Mouse (Mus musculus) embryonic facial prominence, embryonic 10.5 days (tissue): Measurements from ENCODE around the gene Sowahd. TPM values are rescaled to one million over a fixed set of nuclear protein-coding genes. Genes with fewer than 3 reads are reported as not detected.

ENCODE experiments used
- DNase-seq: peaks from one replicate; pipeline ENCODE4 v3.0.0-alpha.2; 2017; ENCODE audit warnings: low spot score
- H3K27ac ChIP-seq: fragments of 300-500 bp; sonication (generic); replicated peaks from 2 replicates; pipeline ENCODE4 v1.5.1; 2016; ENCODE audit warnings: mild to moderate bottlenecking
- H3K27me3 ChIP-seq: fragments of 300-500 bp; sonication (generic); replicated peaks from 2 replicates; pipeline ENCODE4 v1.6.1; 2016; ENCODE audit warnings: low read depth, mild to moderate bottlenecking; ENCODE audit not compliant: poor library complexity, severe bottlenecking
- H3K36me3 ChIP-seq: fragments of 300-500 bp; sonication (generic); replicated peaks from 2 replicates; pipeline ENCODE4 v1.6.1; 2016; ENCODE audit warnings: mild to moderate bottlenecking, moderate library complexity
- H3K4me1 ChIP-seq: fragments of 300-500 bp; sonication (generic); 2 replicates; pipeline ENCODE4 v1.6.1; 2016
- H3K4me3 ChIP-seq: fragments of 300-500 bp; sonication (generic); 2 replicates; pipeline ENCODE4 v1.5.1; 2016; ENCODE audit warnings: mild to moderate bottlenecking, moderate library complexity
- H3K9me3 ChIP-seq: fragments of 300-500 bp; sonication (generic); 2 replicates; pipeline ENCODE4 v1.6.1; 2016; ENCODE audit warnings: mild to moderate bottlenecking
- WGBS: fragments of 180-500 bp; shearing (Covaris S2); methylation state at CpG from one replicate; pipeline ENCODE4 v1.1.7; 2016; 5-methylcytosine and 5-hydroxymethylcytosine counted together
- polyA plus RNA-seq: library from polyadenylated mRNA; unstranded; fragments of >200 nt; fragmentation: Nextera tagmentation; extraction: Ambion mirVana; gene quantifications from 2 replicates; pipeline ENCODE4 v1.2.1, GENCODE M21; 2016

Sowahd gene
- polyA plus RNA-seq: not detected in 2 replicates

DNA sequence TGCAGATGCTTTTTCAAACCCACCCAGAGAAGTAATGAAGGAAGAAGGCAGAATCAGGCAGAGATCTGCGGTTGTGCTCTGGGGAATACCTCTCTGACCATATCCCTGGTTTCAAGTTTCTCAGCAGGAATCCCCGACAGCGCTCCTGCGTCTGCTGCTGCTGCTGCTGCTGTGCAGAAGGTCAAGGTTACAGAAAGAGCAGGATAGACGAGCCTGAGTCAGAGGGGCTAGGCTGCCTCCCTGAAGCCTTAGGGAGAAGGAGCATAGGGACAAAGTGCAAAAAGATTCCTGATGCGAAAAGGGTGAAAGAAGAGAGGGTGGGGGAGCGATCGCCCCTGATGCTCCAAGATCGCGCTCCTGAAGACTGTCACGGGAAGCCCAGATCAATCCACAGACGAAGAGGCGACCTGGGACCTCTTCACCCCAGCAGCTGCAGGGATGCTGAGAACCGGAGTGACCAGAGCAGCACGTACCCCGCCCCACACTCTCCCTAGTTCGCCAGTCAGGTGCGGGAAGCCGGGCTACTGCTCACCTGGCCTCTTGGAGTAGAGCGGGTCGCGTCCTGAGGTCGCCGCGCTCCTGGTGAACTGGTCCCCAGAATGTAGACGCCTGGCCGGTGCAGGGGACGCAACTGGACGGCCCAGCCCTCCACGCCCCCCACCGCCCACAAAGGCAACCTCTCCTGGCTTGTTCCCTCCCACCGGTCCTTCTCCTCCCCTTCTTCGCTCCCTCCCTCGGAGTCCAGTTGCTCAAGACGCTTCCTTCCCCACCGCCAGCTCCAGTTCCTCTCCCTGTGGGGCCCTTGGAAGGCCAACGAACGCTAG, at the start of gene Sowahd:
Gene Sowahd, plus strand, starts transcription at position 780 of the 824 bp plus-strand sequence.
- peak; percentile 39 for DNase-seq
- 14% methylated on average over 38 of the region's 38 CpGs for WGBS

DNA sequence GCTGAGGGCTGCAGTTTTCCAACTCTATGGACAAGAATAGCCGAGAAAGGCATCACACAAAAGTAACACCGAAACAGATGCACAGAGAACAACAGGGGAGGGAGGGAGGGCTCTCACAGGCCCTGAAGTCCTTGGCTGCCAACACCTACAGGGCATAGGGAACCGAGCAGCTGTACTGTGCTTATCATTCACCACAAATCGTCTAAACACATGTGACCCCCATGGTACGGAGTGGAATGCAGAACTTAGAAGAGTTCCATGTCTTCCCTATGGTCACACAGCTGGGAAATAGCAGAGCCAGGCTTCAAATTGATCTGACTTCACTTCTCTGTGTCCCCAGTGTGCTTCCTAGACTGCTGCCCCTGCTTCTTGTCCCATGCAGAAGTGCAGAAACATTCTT, 34.8 kb upstream of the Sowahd start:
- H3K4me3 ChIP-seq: no peak overlapping the region
- 75% methylated on average over 5 of the region's 5 CpGs for WGBS
- no peaks in the 10 kb centered on the region for H3K9me3 ChIP-seq
- no peaks in the 10 kb centered on the region for H3K4me1 ChIP-seq
- H3K36me3 ChIP-seq: no peaks in the 10 kb centered on the region
- H3K27me3 ChIP-seq: no peaks in the 10 kb centered on the region
- DNase-seq: no peak
- no peak overlapping the region for H3K27ac ChIP-seq

More for the DNA sequence above, at the start of gene Sowahd:
- Histone ChIP-seq H3K4me3 (peak within 1 kb of the TSS; percentile 51), H3K27me3 (peaks cover 87% of the 10 kb centered on the region), H3K27ac (no peak within 1 kb of the TSS), H3K9me3 (0 out of 2 replicates have a peak, but pooled peaks cover 3% of the 10 kb centered on the region), H3K36me3 (no peaks in the 10 kb centered on the region), H3K4me1 (peaks cover 16% of the 10 kb centered on the region)

DNA sequence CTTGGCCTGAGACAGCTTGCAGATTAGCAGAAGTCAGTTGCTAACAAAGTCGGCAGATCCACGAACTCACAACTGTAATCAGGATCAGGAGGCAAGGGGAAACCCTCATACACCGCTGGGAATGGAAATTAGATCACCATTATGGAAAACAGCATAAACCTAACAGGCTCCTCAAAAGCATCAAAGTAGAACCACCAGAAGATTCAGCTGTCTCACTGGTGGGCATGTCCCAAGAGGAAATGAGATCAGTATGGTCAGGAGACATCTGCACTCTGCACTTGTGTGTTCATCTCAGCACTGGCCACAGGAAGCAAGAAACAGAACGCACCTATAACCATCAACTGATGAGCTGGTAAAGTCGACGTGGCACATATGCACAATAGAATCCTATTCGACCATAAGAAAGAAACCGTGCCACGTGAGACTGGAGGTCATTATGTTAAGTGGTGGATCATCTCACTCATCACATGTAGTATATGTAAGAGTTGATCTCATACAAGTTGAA, 30.4 kb upstream of the Sowahd start:
- Histone ChIP-seq H3K27ac (no peak overlapping the region), H3K9me3 (no peaks in the 10 kb centered on the region), H3K27me3 (no peaks in the 10 kb centered on the region), H3K36me3 (no peaks in the 10 kb centered on the region), H3K4me1 (no peaks in the 10 kb centered on the region), H3K4me3 (no peak overlapping the region)
- DNase-seq: no peak
- WGBS: 90% methylated on average over 9 of the region's 9 CpGs

GRCm38 (mm10) chrX:37019045-37019444, 29.6 kb upstream of the Sowahd start:
- 60% methylated on average over 3 of the region's 3 CpGs for WGBS

DNA sequence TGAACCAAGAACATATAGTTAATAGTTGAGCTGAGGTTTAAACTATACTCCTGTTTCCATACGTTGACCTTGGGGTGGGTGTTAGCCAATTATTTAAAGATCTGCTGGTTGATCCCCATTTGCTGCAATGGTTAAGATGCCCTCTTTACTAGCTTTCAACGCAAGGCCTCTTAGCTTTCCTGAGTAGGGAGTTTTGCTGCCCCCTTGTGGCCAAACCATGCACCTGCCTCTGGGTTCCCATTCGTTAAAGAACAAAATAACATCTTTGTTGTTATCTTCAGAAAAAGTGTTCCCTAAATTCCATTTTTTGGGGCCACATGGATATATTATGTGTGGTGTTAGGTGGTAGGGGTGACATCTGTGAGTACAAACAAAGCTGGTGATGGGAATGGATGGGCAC, 26.0 kb upstream of the Sowahd start:
- no peaks in the 10 kb centered on the region for H3K4me1 ChIP-seq
- H3K9me3 ChIP-seq: no peaks in the 10 kb centered on the region
- H3K4me3 ChIP-seq: no peak overlapping the region
- peak; percentile 60 for DNase-seq
- no peak overlapping the region for H3K27ac ChIP-seq
- WGBS: 18% methylated on average over 3 of the region's 3 CpGs
- H3K36me3 ChIP-seq: no peaks in the 10 kb centered on the region
- no peaks in the 10 kb centered on the region for H3K27me3 ChIP-seq

More at GRCm38 (mm10) chrX:37019045-37019444, 29.6 kb upstream of the Sowahd start:
- Histone ChIP-seq H3K27me3 (no peaks in the 10 kb centered on the region), H3K9me3 (no peaks in the 10 kb centered on the region), H3K4me1 (no peaks in the 10 kb centered on the region), H3K36me3 (no peaks in the 10 kb centered on the region), H3K4me3 (no peak overlapping the region), H3K27ac (no peak overlapping the region)
- no peak for DNase-seq

DNA sequence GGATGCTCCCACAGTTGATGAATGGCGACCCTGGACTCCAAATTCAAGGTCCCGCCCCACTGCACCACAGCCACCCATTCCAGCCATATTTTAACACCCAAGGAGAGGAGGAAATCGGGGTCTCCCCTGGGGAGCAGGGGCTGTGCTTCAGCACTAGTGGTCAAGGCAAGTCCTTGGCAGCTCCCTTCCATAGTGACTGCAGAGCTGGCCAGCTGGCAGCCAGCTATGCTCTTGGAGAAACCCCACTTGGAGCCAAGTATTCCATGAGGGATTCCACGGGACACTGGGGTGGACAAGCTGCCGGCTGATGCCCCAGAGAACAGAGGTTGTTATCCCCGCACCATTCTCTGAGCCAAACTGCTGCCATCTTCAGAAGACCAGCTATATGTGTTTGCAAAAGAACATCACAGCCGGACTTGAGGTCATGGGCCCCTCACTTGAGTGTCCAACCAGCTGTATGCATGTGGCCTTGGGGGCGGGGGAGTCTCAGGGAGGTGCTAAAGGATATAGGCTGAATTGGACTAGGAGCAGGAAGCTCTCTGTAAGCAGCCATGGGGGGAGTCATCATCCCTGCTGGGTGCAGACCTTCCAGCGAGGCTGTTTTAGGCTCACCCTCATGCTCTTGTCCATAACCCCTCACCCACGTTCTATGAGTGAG, 24.9 kb upstream of the Sowahd start:
- no peak for DNase-seq
- WGBS: 80% methylated on average over 10 of the region's 10 CpGs
- H3K36me3 ChIP-seq: no peaks in the 10 kb centered on the region
- no peak overlapping the region for H3K27ac ChIP-seq
- no peaks in the 10 kb centered on the region for H3K9me3 ChIP-seq
- no peak overlapping the region for H3K4me3 ChIP-seq
- no peaks in the 10 kb centered on the region for H3K4me1 ChIP-seq
- H3K27me3 ChIP-seq: no peaks in the 10 kb centered on the region

DNA sequence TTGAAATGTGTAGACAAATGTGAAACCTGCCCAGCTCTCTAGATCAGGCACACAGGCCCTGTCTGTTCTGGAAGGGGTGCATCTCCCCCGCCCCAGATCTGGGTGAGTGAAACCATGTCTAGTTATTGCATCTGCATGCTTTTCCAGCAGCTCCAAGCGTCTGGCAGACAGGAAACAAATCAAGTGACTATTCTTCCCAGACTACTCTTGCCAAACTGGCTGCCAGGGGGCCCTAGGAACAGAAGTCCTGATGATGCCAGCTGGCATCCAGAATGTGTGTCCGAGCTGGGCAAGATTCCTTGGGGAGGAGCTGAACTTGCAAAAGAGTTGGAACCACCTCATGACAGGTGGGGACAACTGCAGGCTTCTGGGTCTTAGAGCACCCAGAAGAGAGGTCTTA, 20.3 kb upstream of the Sowahd start:
- no peak overlapping the region for H3K4me3 ChIP-seq
- no peaks in the 10 kb centered on the region for H3K4me1 ChIP-seq
- WGBS: 68% methylated on average over 3 of the region's 3 CpGs

GRCm38 (mm10) chrX:37042726-37043125, 5.9 kb upstream of the Sowahd start:
- Histone ChIP-seq H3K4me3 (no peak overlapping the region), H3K4me1 (no peaks in the 10 kb centered on the region), H3K27ac (no peak overlapping the region), H3K36me3 (no peaks in the 10 kb centered on the region), H3K27me3 (peaks cover 31% of the 10 kb centered on the region), H3K9me3 (no peaks in the 10 kb centered on the region)
- DNase-seq: peak; percentile 64
- 24% methylated on average over 9 of the region's 9 CpGs for WGBS

More for the DNA sequence above, 20.3 kb upstream of the Sowahd start:
- DNase-seq: no peak
- no peaks in the 10 kb centered on the region for H3K27me3 ChIP-seq
- H3K9me3 ChIP-seq: no peaks in the 10 kb centered on the region
- no peak overlapping the region for H3K27ac ChIP-seq
- no peaks in the 10 kb centered on the region for H3K36me3 ChIP-seq

DNA sequence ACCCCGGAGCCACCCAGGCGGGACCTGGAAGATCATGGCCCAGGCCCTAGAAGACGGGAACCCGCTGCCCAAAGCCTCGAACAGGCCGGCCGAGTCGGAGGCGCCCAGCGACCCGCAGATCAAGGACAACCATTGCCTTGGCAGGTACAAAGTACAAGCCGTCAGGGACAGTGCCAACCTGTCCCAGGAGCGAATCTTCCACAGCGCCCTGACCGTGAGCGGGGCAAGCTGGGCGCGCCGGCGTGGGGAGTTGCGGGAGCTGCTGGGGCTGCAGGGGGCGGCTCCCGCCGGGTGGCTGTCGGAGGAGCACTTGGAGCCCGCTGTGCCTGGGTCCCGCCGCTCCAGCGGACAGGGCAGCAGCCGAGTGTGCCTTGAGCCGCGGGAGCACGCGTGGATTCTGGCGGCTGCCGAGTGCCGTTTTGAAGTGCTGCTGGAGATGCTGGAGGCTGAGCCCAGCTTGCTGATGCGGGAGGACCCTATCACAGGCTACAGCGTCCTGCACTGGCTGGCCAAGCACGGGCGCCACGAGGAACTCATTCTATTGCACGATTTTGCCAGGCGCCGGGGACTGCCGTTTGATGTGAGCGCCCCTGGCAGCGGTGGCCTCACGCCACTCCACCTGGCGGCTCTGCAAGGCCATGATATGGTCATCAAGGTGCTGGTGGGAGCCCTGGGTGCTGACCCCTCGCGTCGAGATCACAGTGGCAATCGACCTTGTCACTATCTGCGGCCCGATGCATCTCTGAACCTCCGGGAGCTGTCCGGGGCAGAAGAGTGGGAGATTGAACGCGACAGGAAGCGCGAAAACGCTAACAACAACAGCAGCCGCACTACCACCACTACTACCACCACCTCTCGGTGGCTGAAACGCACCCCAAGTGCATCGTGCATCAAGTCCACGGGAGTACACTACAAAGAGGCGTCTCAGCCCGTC, 512 bp downstream of the Sowahd start:
- no peaks in the 10 kb centered on the region for H3K36me3 ChIP-seq
- WGBS: 18% methylated on average over 70 of the region's 70 CpGs
- peaks cover 94% of the 10 kb centered on the region for H3K27me3 ChIP-seq
- peak; percentile 39 for DNase-seq
- H3K4me1 ChIP-seq: peaks cover 16% of the 10 kb centered on the region
- 0 out of 2 replicates have a peak, but pooled peaks cover 3% of the 10 kb centered on the region for H3K9me3 ChIP-seq
- H3K4me3 ChIP-seq: peak overlapping the region; percentile 51
- no peak overlapping the region for H3K27ac ChIP-seq

GRCm38 (mm10) chrX:37063902-37064301, 15.3 kb downstream of the Sowahd start:
- H3K4me3 ChIP-seq: no peak overlapping the region
- no peaks in the 10 kb centered on the region for H3K36me3 ChIP-seq
- no peak overlapping the region for H3K27ac ChIP-seq
- no peaks in the 10 kb centered on the region for H3K27me3 ChIP-seq
- DNase-seq: no peak
- no peaks in the 10 kb centered on the region for H3K9me3 ChIP-seq
- 80% methylated on average over 9 of the region's 9 CpGs for WGBS
- no peaks in the 10 kb centered on the region for H3K4me1 ChIP-seq

DNA sequence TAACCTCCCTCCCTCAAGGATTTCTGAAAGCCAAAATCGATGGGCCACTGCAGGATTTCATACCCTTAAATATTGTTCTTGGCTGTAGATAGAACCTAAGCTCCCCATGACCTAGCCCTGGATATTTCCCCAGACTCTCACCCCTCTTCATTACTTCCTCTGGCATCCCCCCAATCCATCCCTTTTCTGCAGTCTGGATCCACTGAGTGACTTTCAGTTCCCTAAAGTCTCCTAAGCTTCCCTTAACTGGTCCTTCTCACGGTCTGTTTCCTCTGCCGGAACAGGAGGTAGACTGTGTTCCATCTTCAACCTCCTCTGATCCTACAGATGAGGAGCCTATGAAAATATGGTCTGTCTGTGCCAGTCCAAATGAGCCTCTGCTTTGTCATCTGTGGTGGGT, 18.7 kb downstream of the Sowahd start:
- WGBS: 85% methylated on average over 3 of the region's 3 CpGs
- Histone ChIP-seq H3K4me3 (no peak overlapping the region), H3K9me3 (no peaks in the 10 kb centered on the region), H3K27me3 (no peaks in the 10 kb centered on the region), H3K36me3 (no peaks in the 10 kb centered on the region), H3K4me1 (no peaks in the 10 kb centered on the region), H3K27ac (no peak overlapping the region)
- DNase-seq: no peak

DNA sequence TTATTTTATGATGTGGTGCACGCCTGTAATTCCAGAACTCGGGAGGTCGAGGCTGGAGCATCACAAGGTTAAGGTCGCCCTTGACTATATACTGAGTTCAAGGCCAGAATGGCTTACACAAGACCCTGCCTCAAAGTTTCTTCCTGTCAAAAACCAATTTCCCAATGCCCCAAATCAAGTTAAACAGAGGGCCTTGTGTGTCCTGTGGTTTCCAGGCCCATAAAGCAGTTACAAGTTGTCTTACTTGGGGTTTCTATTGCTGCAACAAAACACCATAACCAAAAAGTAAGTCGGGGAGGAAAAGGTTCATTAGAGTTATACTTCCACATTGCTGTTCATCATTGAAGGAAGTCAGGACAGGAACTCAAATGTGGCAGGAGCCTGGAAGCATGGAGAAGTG, 20.1 kb downstream of the Sowahd start:
- H3K4me3 ChIP-seq: no peak overlapping the region
- 84% methylated on average over 5 of the region's 5 CpGs for WGBS

More for the DNA sequence above, 20.1 kb downstream of the Sowahd start:
- Histone ChIP-seq H3K27me3 (no peaks in the 10 kb centered on the region), H3K9me3 (no peaks in the 10 kb centered on the region), H3K36me3 (no peaks in the 10 kb centered on the region), H3K27ac (no peak overlapping the region), H3K4me1 (no peaks in the 10 kb centered on the region)
- no peak for DNase-seq
